Mouse (Mus musculus): ENCODE measurements around the gene L3mbtl1. TPM values are rescaled to one million over a fixed set of nuclear protein-coding genes. Genes with fewer than 3 reads are reported as not detected.
"Not testable (repeated sequence)": the region's sequence is repeated elsewhere in the genome, so short reads cannot be mapped to it uniquely, and the experiment has no call there.

Gene L3mbtl1
- not detected for total RNA-seq (2022)

GRCm38 (mm10) chr2:162943148-162943846 is at the start of gene L3mbtl1:
TSS of gene L3mbtl1 (plus strand) at chr2:162943472.
- DNase-seq (ENCODE audit: low spot score in 2 of 2) = no peak

GRCm38 (mm10) chr2:162899256-162899655 is 44.0 kb upstream of the L3mbtl1 start:
- DNase-seq (ENCODE audit: low spot score in 2 of 2) = not testable (repeated sequence)

DNA sequence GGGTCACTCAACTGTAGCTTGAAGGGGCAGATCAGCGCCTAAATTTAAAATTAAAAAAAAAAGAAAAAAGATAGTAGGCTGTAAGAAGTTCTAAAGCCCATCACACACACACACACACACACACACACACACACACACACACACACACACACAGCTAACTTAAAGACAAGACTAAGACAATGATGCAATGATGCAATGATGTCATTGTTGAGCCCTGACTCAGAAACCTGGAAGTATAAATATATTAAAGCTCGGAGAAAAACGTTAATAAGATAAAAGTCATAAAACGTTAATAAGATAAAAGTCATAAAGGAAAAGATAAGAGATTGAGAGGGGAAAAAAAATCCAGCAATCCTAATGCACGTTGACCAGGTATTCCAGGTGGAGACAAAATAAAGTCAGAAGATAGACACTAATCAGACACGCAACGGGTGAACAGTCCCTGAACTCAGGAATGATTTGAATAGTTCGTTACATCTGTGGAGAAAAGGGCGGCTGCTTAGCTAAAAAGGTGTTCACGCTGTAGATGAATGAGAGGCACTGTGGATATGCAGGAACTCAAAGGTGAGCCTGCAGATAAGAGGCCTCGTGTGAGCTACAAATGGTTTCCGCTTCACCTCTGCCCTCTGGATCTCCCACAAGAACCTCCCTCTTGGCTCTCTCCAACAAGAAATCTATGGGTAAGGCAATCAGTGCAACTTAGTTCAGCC is 43.2 kb upstream of the L3mbtl1 start:
- DNase-seq (ENCODE audit: low spot score in 2 of 2) = no peak

GRCm38 (mm10) chr2:162900590-162900916 is 42.7 kb upstream of the L3mbtl1 start:
- no peak for DNase-seq (ENCODE audit: low spot score in 2 of 2)

GRCm38 (mm10) chr2:162905902-162906301 is 37.4 kb upstream of the L3mbtl1 start:
- no peak for DNase-seq (ENCODE audit: low spot score in 2 of 2)

DNA sequence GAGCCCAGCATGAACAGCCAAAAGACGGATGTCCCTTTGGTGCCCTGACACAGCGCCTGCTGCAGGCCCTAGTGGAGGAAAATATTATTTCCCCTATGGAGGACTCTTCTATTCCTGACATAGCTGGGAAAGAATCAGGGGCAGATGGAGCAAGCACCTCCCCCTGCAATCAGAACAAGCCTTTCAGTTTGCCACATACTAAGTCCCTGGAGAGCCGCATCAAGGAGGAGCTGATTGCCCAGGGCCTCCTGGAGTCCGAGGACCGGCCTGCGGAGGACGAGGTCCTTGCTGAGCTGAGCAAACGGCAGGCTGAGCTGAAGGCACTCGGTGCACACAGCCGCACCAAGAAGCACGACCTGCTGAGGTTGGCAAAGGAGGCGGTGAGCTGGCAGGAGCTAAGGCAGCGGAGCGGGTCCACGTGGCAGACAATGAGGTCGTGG is 35.2 kb upstream of the L3mbtl1 start:
- DNase-seq (ENCODE audit: low spot score in 2 of 2) = no peak

DNA sequence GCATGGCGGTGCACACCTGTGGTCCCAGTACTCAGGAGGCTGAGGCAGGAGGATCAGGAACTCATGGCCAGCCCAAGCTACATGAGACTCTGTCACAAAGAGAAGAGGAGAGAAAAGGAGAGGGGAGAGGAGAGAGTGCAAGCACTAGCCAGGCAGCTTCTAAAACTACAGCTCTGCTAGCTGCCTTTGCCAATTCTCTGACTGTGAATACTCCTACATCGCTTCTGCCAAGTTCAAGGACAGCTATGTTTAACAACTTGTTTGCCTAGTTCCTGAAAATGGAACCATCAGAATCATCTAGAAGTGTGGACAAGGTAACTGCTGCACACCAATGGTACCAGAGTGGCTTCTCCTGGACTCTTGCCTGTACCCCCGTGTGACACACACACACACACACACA is 29.2 kb upstream of the L3mbtl1 start:
- DNase-seq (ENCODE audit: low spot score in 2 of 2) = no peak

- DNase-seq (ENCODE audit: low spot score in 2 of 2) = no peak
These were observed 28.8 kb upstream of the L3mbtl1 start for GRCm38 (mm10) chr2:162914519-162914918.

DNA sequence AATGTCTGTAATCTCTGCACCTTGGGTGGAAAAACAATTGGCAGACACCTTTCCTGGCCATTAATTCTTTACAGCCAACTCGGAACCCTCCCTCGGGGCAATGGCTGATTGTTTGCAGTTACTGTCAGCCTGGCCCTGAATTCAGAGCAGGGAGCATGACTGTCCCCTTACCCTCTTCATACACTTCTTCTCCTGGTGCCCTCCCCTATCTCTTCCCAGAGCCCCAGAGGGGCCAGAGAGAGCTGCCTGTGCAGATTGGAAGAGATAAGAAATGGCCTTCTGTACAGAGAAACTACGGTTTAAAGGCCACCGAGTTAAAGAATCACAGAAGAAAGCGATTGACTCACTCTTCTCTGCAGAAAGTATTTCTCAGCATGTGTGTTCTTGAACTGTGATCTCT is 23.3 kb upstream of the L3mbtl1 start:
- DNase-seq (ENCODE audit: low spot score in 2 of 2) = no peak

- no peak for DNase-seq (ENCODE audit: low spot score in 2 of 2)
These were observed 21.1 kb upstream of the L3mbtl1 start for GRCm38 (mm10) chr2:162922183-162922582.

- DNase-seq (ENCODE audit: low spot score in 2 of 2) = no peak
These were observed 20.4 kb upstream of the L3mbtl1 start for GRCm38 (mm10) chr2:162922834-162923233.

DNA sequence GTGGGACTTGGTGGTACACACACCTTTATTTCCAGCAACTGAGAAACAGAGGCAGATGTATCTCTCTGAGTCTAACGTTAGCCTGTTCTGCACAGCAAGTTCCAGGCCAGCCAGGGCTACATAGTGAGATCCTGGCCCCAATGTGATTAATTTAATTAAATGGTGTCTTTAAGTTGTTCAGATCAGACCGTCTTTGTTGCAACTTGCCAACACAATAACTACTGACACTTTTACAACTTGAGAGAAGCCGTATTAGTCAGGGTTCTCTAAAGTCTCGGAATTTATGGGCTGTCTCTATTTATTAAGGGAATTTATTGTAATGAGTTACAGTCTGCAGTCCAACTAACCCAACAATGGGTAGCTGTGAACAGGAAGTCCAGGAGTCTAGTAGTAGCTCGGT is 19.1 kb upstream of the L3mbtl1 start:
- no peak for DNase-seq (ENCODE audit: low spot score in 2 of 2)

DNA sequence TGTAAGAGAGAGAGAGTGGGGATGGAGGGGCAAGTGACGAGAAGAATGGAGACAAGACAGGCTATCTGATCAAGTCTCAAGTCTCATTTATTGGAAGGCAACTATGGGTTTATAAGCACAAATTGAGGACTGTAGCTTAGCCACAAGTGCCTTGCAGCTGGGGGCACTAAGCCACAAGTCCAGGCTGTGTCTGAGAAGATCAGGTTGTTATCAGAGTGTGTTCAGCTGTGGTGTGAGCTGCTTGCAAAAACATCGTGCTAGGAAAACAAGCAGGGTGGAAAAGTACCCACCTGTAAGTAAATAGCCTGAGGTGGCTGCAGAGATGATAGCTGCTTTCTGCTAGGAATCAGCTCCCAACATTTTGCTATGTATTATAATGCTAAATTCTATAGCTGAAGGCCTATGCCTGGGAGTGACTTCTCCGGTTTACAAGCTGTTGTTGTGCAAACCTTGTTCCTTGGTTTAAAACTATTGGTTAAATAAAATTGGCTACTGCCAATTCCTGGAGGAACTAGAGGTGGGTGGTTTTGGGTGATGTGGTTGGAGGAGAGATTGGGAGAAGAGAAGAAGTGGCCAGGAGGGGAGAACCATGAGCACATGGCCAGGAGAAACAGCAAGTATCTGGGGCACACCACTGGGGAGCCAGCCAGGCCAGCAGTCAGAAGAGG is 15.2 kb upstream of the L3mbtl1 start:
- no peak for DNase-seq (ENCODE audit: low spot score in 2 of 2)

DNA sequence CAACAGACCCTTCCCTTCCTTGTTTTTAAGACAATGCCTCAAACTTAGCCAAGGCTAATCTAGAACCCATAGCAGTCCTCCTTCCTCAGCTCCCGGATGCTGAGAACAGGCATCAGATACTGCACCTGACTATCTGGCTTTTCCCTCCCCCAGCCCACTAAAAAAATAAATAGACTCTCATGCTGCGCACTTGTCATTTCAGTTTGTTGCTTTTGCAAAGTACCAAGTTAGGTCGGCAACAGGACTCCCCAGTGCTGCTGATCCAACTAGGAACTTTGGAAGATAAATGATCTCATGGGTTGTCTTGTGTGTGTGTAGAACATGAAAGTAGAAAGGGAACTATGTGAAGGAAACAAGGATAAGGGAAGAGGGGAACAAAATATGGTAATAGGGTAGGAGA is 13.6 kb upstream of the L3mbtl1 start:
- no peak for DNase-seq (ENCODE audit: low spot score in 2 of 2)

- DNase-seq (ENCODE audit: low spot score in 2 of 2) = no peak
These were observed 12.7 kb upstream of the L3mbtl1 start for GRCm38 (mm10) chr2:162930516-162931122.

GRCm38 (mm10) chr2:162931123-162931673 is 12.1 kb upstream of the L3mbtl1 start, which contains the start of gene Srsf6:
TSS of gene Srsf6 (plus strand) at chr2:162931528.
- DNase-seq (ENCODE audit: low spot score in 2 of 2) = peak; percentile 82 to 88

- DNase-seq (ENCODE audit: low spot score in 2 of 2) = peak; percentile 14 to 44
These were observed 11.3 kb upstream of the L3mbtl1 start for GRCm38 (mm10) chr2:162931674-162932650.

DNA sequence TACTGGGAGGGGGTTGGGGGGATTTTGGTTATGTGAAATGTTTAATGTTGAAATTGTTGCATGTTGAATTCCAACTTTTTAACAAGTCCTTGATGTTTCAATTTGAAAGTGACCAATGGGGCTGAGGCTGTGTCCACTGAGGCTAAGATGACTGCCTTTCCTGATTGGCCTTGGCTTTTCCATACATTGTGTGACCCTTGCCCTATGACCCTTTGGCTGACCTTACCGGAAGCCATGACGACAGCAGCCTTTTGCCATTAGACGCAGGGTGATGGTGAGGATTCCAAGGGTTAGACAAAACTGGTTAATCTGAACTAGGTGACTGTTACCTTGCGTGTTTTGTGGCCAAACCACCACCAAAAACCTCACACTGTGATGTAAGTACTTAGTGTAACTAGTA is 10.6 kb upstream of the L3mbtl1 start:
- DNase-seq (ENCODE audit: low spot score in 2 of 2) = no peak

DNA sequence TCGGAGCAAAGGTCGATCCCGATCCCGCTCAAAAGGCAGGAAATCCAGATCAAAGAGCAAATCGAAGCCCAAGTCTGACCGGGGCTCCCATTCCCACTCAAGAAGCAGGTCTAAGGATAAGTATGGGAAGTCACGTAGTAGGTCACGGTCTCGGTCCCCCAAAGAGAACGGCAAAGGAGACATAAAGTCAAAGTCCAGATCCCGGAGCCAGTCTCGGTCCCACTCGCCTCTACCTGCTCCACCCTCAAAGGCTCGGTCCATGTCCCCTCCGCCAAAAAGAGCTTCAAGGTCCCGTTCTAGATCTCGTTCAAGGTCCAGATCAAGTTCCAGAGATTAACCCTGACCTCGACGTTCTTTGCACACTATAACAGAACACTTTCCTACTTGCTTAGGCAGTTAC is 8.9 kb upstream of the L3mbtl1 start:
- DNase-seq (ENCODE audit: low spot score in 2 of 2) = no peak

DNA sequence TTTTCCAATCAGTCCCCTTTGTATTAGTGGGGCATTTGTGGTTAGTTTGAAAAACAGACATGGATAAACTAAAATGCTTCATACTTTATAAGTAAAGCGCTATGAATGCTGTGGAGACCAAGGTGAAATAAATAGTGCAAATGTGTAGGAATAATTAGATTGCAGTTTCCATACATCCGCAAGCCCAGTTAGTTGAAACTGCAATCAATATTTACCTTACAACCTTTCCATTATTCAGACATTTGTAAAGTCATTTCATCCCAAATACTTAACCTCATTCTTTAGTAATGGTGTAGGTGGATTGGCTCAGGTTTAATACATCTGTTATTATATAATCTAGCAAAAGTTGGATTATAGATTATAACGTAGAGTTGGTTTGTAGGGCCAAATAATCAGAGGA is 7.6 kb upstream of the L3mbtl1 start:
- no peak for DNase-seq (ENCODE audit: low spot score in 2 of 2)

GRCm38 (mm10) chr2:162939562-162939961 is 3.7 kb upstream of the L3mbtl1 start:
- no peak for DNase-seq (ENCODE audit: low spot score in 2 of 2)
